Mouse (Mus musculus) ES-CJ7 (cell line): ENCODE data around the gene Rrp9.
"Not testable (repeated sequence)": the region's sequence is repeated elsewhere in the genome, so short reads cannot be mapped to it uniquely, and the experiment has no call there.

Experiments
- DNase-seq: peaks from one replicate; pipeline ENCODE4 v3.0.0; 2011; ENCODE audit warnings: low read depth, low spot score

Gene Rrp9

GRCm38 (mm10) chr9:106473753-106474105, 2.0 kb upstream of the Rrp9 start:
- no peak for DNase-seq

DNA sequence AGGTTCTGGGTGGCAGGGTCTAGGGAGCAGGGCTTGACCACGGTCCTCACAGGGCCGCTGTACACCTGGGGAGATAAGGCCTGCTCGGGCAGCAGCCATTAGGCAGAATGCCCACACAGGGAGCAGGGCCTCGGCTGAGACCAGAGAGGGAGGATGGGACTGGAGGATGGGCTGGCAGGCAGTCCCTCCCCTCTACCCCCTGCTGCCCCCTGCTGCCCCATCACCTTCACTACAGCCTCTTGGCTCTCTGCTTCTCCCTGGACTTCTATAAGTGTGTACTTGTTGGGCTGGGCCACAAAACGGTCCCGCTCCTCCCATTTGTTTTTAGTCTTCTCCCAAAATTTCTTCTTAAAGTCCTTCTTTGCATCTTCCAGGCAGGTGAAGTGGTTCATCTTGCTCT, 1.3 kb upstream of the Rrp9 start:
- peak; percentile 86 for DNase-seq

GRCm38 (mm10) chr9:106475046-106475445, 717 bp upstream of the Rrp9 start:
- peak; percentile 72 for DNase-seq

- DNase-seq, result peak; percentile 72
Measured at GRCm38 (mm10) chr9:106476002-106476923, 500 bp downstream of the Rrp9 start.

- peak; percentile 100 for DNase-seq
Measured at GRCm38 (mm10) chr9:106476924-106477484, 1.2 kb downstream of the Rrp9 start, which contains the start of gene Parp3. Gene Parp3, minus strand, starts transcription at chr9:106476949.

DNA sequence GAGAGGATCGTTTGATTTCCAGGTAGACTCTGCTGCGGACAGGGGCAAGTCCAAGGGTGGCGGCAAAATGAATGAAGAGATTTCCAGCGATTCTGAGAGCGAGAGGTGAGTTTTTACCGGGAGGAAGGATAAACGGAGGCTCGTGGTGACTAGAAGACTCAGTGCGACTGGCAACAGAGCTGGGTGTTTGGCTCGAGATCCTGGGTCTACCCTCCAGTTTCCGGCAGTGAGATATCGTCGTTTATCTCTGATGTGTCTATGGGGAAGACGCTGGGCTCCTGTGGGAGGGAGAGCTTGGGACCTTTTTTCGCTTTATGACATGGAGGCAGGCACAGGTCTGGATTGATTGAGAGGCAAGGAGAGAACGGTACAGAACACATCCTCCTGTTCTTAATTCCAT, 1.9 kb downstream of the Rrp9 start:
- DNase-seq, result no peak

DNA sequence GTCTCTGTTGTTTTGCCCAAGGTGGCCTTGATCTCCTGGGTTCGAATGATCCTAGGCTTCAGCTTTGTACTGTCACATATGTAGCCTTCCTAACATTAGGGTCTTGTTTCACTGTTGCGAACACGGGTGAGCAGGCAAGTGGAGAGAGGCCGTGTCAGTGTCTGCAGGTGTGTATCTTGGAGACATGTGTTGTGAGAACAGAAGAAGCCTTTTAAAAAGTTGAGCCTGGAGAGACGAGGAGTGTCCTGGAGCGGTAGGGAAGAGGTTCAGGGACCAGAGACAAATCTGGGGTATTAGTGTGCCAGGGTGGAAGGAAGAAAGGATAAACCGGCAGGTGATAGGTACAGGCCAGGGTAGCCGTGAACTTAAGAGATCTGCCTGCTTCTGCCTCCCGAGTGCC, 2.3 kb downstream of the Rrp9 start:
- no peak for DNase-seq

GRCm38 (mm10) chr9:106480541-106480940, 4.8 kb downstream of the Rrp9 start:
- DNase-seq, result no peak

- no peak for DNase-seq
Measured at GRCm38 (mm10) chr9:106481075-106481474, 5.3 kb downstream of the Rrp9 start.

- DNase-seq, result no peak
Measured at GRCm38 (mm10) chr9:106481676-106482075, 5.9 kb downstream of the Rrp9 start.

- no peak for DNase-seq
Measured at GRCm38 (mm10) chr9:106482578-106483115, 6.9 kb downstream of the Rrp9 start.

- no peak for DNase-seq
Measured at GRCm38 (mm10) chr9:106483136-106483535, 7.4 kb downstream of the Rrp9 start.

DNA sequence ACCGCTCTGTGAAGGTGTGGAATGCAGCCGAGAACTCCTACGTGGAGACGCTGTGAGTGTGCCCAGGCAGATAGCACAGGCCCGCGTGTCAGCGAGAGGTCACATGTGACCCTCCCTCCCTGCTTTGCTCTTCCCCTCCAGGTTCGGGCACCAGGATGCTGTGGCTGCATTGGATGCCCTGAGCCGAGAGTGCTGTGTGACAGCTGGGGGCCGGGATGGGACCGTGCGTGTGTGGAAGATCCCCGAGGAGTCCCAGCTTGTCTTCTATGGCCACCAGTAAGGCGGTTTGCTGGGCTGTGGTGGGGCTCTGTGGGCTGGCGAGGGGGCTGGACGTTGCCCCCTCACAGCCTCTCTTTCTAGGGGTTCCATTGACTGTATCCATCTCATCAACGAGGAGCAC, 7.8 kb downstream of the Rrp9 start:
- DNase-seq, result no peak

DNA sequence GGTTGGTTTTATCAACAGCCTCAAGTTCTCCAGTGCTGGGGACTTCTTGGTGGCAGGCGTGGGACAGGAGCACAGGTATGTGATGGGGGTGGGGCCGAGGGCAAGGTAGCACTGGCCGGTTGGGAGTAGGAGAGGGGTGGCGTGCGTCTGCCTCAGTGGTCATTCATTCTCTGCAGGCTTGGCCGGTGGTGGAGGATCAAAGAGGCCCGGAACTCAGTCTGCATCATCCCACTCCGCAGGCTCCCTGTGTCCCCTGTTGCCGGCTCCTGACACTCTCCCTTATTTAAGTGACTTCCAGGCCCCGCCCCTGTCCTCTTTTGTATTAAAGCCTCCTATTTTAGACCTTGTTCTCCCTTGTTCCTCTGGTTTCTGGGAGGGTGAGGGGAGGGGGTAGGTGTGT, 9.3 kb downstream of the Rrp9 start:
- peak; percentile 40 for DNase-seq

DNA sequence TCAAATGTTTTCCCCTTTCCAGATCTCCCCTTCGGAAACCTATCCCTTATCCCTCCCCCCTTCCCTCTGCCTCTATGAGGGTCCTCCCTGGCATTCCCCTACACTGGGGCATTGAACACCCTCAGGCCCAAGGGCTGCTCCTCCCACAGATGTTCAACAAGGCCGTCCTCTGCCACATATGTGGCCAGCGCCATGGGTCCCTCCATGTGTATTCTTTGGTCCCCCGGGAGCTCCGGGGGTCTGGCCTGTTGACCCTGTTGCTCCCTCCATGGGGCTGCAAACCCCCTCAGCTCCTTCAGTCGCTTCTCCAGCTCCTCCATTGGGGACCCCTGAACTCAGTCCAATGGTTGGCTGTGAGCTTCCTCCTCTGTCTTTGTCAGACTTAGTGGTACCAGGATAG, 11.8 kb downstream of the Rrp9 start:
- not testable (repeated sequence) for DNase-seq

- no peak for DNase-seq
Measured at GRCm38 (mm10) chr9:106499667-106500066, 23.9 kb downstream of the Rrp9 start, which contains the start of gene Iqcf1. Gene Iqcf1, plus strand, starts transcription at chr9:106499967.

GRCm38 (mm10) chr9:106501846-106502245, 26.1 kb downstream of the Rrp9 start:
- DNase-seq, result no peak

DNA sequence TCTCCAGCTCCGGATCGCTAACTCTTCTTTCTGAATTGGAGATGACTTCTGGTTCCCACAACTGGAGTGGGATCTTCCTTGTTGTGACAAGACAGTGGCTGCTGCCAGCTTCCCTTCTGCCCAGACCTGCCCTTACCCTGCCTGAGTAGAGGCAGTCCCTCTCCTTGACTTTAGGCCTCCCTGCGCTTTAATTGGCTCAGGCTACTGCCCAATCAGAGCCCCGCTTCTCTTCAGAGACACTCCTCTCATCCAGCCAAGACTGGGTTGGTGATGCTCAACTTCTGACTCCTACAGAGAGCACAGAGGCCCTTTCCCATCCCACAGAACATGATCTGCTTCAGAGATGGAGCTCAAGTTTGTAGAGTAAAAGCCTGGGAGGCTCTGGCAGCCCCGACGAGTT, 28.5 kb downstream of the Rrp9 start:
- peak; percentile 53 for DNase-seq

GRCm38 (mm10) chr9:106509356-106509755, 33.6 kb downstream of the Rrp9 start:
- DNase-seq, result no peak

DNA sequence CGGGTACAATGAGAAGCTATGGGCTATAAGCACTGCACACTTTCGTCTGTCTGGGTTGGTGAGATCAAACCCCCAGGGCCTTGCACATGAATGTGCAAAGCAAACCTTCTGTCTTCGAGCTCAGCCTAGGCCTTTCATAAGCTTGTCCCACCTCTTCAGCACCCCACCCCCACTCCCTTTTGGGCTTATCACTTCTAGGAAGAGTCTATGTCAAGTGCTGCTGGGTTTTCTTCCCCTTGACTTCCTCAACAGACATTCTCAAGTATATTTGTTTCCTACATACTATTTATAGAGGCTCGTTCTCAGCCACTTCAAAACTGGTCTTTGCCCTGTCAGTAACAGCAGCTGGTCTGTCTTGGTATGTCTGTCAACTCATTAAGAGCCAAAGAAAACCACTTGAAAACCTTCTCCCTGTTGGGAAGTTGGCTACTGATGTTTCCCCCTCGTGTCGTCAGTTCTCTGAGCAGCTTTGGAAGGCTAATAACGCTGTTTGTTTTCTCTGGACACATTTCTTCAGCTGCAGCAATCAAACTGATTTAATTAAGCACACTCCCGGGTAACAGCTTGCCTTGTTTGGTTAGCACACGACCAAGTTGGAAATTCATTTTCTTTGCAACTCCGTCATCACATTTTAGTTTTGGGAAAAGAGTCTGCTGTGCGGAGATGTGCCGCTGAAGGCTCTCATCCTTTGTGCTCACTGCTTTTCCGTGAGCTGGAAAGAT, 37.1 kb downstream of the Rrp9 start:
- no peak for DNase-seq

- DNase-seq, result no peak
Measured at GRCm38 (mm10) chr9:106513566-106513965, 37.8 kb downstream of the Rrp9 start.

DNA sequence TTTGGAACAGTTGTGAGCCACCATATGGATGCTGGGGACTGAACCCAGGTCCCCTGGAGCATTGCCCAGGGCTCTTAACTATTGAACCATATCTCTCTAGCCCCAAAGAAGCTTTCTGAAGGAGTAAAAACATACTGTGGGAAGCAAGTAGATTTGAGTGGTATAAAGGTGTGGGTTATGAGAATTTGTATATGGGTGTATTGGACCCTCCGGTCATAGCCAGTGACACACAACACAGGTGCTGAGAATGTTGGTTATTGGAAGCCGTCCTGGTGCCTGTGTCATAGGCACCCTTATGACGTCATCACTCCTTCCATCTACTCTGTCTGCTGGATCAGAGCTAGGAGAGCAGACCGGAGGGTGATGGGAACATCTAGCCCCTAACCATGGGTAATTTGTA, 38.5 kb downstream of the Rrp9 start, which contains the start of gene Iqcf5:
Gene Iqcf5, plus strand, starts transcription at position 301 of the 400 bp plus-strand sequence.
- no peak for DNase-seq
